Mouse (Mus musculus) testis, adult 2 months (tissue): ENCODE measurements around the gene Bcas3.

Experiments used
- CTCF ChIP-seq: fragments of 200-500 bp; IDR thresholded peaks from 2 replicates; pipeline ENCODE4 v1.5.1; 2012; ENCODE audit warnings: low read depth, mild to moderate bottlenecking, inconsistent platforms, low read length, moderate library complexity; ENCODE audit not compliant: control insufficient read depth, insufficient read depth, insufficient replicate concordance
- POLR2A ChIP-seq: fragments of 200-500 bp; IDR thresholded peaks from 2 replicates; pipeline ENCODE4 v1.6.1; 2012; ENCODE audit warnings: low read depth, mild to moderate bottlenecking, inconsistent platforms, low read length, moderate library complexity; ENCODE audit not compliant: control insufficient read depth

DNA sequence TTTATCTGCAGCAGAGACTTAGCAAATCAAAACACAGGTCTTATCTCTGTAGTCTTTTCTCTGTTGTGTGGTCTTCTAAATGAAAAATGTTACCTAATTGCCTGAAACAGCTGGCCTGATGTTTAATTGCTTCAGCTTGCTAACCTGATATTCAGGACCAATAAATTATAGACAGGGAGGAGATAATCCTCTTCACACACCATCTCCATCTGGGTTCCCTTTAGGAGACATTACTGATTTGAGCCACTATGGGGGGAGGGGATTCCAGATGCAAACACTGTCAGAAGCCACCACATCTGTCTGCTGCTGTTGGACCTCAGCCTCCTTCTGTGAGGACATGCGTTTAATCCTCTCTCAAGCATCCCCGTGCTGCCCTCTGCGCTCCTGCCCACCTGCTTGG lies 408.2 kb downstream of the Bcas3 start:
- no peak for TF ChIP-seq CTCF
- no peak for TF ChIP-seq POLR2A
